Mouse (Mus musculus) liver, embryonic 13.5 days (tissue): Measurements from ENCODE around the gene Fxyd5. TPM values are rescaled to one million over a fixed set of nuclear protein-coding genes. Genes with fewer than 3 reads are reported as not detected.

Experiments used
- ATAC-seq: fragments of 200-750 bp; cut with Nextera tagmentation; 2 replicates; pipeline ENCODE4 v1.8.0; 2017; ENCODE audit warnings: low read depth, mild to moderate bottlenecking, moderate number of reproducible peaks, moderate library complexity
- DNase-seq: peaks from one replicate; pipeline ENCODE4 v3.0.0; 2022
- H3K27ac ChIP-seq: fragments of 300-500 bp; sonication (generic); 2 replicates; pipeline ENCODE4 v1.5.1; 2015; ENCODE audit warnings: moderate library complexity, mild to moderate bottlenecking, inconsistent platforms
- H3K27me3 ChIP-seq: fragments of 300-500 bp; sonication (generic); 2 replicates; pipeline ENCODE4 v1.6.1; 2015; ENCODE audit warnings: mild to moderate bottlenecking, inconsistent platforms
- H3K36me3 ChIP-seq: fragments of 300-500 bp; sonication (generic); 2 replicates; pipeline ENCODE4 v1.6.1; 2015; ENCODE audit warnings: mild to moderate bottlenecking, inconsistent platforms
- H3K4me1 ChIP-seq: fragments of 300-500 bp; sonication (generic); replicated peaks from 2 replicates; pipeline ENCODE4 v1.6.1; 2015; ENCODE audit warnings: inconsistent platforms
- H3K4me2 ChIP-seq: fragments of 300-500 bp; sonication (generic); 2 replicates; pipeline ENCODE4 v1.6.1; 2015; ENCODE audit warnings: inconsistent platforms, mild to moderate bottlenecking, moderate library complexity
- H3K4me3 ChIP-seq: fragments of 300-500 bp; sonication (generic); replicated peaks from 2 replicates; pipeline ENCODE4 v1.5.1; 2015; ENCODE audit warnings: mild to moderate bottlenecking, inconsistent platforms
- H3K9ac ChIP-seq: fragments of 300-500 bp; sonication (generic); 2 replicates; pipeline ENCODE4 v1.6.1; 2015; ENCODE audit warnings: mild to moderate bottlenecking, inconsistent platforms
- H3K9me3 ChIP-seq: fragments of 300-500 bp; sonication (generic); replicated peaks from 2 replicates; pipeline ENCODE4 v1.6.1; 2016; ENCODE audit warnings: inconsistent platforms
- WGBS: fragments of 180-500 bp; shearing (Covaris S2); methylation state at CpG from one replicate; pipeline ENCODE4 v1.1.7; 2015; ENCODE audit not compliant: insufficient replicate concordance; 5-methylcytosine and 5-hydroxymethylcytosine counted together
- polyA plus RNA-seq: library from polyadenylated mRNA; unstranded; fragments of >200 nt; fragmentation: Nextera tagmentation; extraction: Ambion mirVana; gene quantifications from 2 replicates; pipeline ENCODE4 v1.2.1, GENCODE M21; 2015

Fxyd5 gene
- polyA plus RNA-seq, 1 experiment from 2014 or later, result 19.2 TPM

DNA sequence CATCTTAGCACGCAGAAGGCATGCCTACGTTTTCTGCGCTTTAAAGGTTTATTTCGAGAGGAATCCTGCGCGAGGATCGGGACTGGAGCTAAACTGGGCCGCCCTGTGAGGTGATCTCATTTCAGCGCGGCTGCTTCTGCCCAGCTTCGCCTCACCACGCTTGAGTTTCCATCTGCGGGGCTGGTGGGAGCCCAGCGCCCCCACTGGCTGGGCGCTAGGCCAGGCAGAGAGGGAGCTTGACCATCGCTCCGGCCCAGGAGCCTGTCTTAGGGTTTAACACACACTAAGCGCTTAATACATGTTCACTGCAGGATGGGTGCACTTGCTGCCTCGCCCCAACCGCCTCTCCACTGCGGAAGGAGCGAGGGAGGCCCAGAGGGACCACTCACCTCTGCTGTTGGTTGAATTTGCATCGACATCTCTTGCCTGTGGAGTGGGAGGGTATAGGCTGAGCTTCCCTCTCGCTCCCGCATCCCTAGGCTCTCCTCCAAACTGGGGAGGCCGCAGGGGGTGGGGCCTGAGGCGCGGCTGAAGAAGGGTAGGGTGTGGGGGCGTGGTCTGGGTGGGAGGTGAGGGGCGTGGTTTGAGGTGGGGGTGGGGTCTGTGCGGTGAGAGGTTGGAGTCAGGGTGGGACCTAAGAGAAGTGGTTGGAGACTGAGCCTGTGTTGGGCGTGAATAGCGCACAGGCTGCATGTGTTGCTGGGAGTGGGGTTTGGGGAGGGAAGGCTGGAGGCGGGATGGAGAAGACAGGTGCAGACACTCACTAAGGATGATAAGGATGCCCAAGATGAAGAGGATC lies 10.6 kb upstream of the Fxyd5 start:
- DNase-seq (no peak), ATAC-seq (0 out of 2 replicates have a peak, but pooled peaks have one; percentile 11)
- peaks cover 41% of the 10 kb centered on the region for H3K4me1 ChIP-seq
- H3K4me3 ChIP-seq, result peak overlapping the region; percentile 23; the same call in 1 of the 2 replicates
- no peaks in the 10 kb centered on the region for H3K9me3 ChIP-seq
- no peaks in the 10 kb centered on the region for H3K36me3 ChIP-seq
- H3K27me3 ChIP-seq, result peaks cover 51% of the 10 kb centered on the region
- no peak overlapping the region for H3K9ac ChIP-seq
- 2% methylated on average over 34 of the region's 34 CpGs for WGBS
- H3K27ac ChIP-seq, result no peak overlapping the region
- peak overlapping the region; percentile 38 for H3K4me2 ChIP-seq

DNA sequence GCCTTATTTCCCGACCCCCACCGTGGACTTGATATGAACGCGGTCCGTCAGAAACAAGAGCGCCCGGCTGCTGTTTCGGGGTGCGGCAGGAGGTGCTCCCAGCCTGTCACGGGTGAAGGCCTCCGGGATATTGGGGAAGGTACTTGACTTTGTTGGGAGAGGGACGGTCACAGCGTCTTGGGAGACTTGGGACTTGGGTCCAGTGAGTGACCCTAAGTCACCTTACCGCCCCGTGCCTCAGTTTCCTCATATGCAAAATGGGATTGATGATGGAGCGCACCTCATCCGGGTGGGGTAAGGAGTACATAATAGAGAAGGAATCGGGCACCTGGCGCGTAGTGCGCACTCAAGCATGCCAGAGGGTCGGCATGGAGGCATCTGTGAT lies 10.0 kb upstream of the Fxyd5 start:
- no peaks in the 10 kb centered on the region for H3K36me3 ChIP-seq
- no peak overlapping the region for H3K9ac ChIP-seq
- DNase-seq (no peak), ATAC-seq (no peak)
- H3K27ac ChIP-seq, result no peak overlapping the region
- no peaks in the 10 kb centered on the region for H3K9me3 ChIP-seq
- WGBS, result 4% methylated on average over 22 of the region's 22 CpGs
- peaks cover 41% of the 10 kb centered on the region for H3K4me1 ChIP-seq
- H3K4me3 ChIP-seq, result no peak overlapping the region; the same call in none of the 2 replicates
- peak overlapping the region; percentile 38 for H3K4me2 ChIP-seq
- peaks cover 53% of the 10 kb centered on the region for H3K27me3 ChIP-seq

DNA sequence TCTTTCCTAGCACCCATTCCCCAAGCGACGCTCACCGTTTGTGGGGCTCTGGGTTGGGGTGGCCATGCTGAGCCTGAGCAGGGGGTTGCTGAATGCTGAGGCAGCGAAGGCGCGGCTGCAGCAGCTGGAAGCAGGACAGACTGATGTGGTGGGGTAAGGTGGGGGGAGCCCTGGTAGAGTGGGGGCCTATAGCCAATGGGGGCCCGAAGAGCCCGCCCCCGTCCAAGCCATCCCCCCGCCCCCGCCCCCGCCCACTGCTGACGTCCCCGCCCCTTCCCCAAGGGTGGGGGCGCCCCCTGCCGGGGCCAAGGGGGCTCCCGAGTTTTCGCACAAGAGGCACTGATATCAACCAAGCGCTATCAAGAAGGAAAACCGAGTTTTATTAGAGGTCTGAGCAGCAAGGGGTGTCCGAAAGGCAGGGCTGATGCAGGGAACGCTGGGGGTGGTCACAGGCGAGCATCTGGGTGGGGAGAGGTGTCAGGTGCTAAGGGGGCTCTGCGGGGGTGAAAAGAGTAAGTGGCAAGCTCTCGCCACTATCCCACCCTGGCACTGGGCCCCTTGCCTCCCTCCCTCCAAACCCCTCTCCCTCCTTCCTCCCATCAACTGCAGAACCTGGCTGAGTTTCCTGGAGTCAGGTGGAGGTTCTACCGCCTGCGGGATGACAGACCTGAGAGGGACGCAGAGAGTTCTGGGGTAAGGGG lies 9.2 kb upstream of the Fxyd5 start, which contains the start of gene Fxyd7:
Gene Fxyd7 (minus strand): TSS at position 147 of the 701 bp plus-strand sequence.
- peaks cover 57% of the 10 kb centered on the region for H3K27me3 ChIP-seq
- DNase-seq (no peak), ATAC-seq (no peak)
- no peaks in the 10 kb centered on the region for H3K9me3 ChIP-seq
- H3K4me3 ChIP-seq, result no peak within 1 kb of the TSS; the same call in 1 of the 2 replicates
- 3% methylated on average over 28 of the region's 28 CpGs for WGBS
- H3K9ac ChIP-seq, result no peak within 1 kb of the TSS
- H3K4me2 ChIP-seq, result peak within 1 kb of the TSS; percentile 38
- no peaks in the 10 kb centered on the region for H3K36me3 ChIP-seq
- no peak within 1 kb of the TSS for H3K27ac ChIP-seq
- peaks cover 38% of the 10 kb centered on the region for H3K4me1 ChIP-seq

DNA sequence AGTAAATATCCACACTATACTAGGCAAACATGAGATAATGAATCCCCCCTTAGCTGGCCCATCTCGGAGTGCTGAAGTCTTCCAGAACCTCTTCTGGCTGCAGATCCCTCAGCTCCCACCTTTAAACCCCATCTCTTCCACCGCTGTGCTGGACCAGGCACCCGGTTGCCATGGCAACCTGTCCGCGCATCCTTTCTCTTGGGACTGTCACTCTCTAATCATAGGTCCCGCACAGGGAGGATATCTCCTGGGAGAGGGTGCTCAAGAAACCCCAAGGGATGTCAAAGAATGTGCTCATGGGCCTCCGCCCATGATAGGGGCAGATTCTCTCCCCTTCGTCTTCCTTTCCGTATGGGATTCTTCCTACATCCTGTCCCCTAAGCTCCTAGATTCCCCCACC lies 8.6 kb upstream of the Fxyd5 start:
- DNase-seq (no peak), ATAC-seq (no peak)
- H3K9me3 ChIP-seq, result no peaks in the 10 kb centered on the region
- no peak overlapping the region for H3K4me2 ChIP-seq
- H3K36me3 ChIP-seq, result no peaks in the 10 kb centered on the region
- H3K4me3 ChIP-seq, result no peak overlapping the region
- no peak overlapping the region for H3K9ac ChIP-seq
- peaks cover 35% of the 10 kb centered on the region for H3K4me1 ChIP-seq
- 6% methylated on average over 9 of the region's 9 CpGs for WGBS
- no peak overlapping the region for H3K27ac ChIP-seq
- peaks cover 57% of the 10 kb centered on the region for H3K27me3 ChIP-seq

DNA sequence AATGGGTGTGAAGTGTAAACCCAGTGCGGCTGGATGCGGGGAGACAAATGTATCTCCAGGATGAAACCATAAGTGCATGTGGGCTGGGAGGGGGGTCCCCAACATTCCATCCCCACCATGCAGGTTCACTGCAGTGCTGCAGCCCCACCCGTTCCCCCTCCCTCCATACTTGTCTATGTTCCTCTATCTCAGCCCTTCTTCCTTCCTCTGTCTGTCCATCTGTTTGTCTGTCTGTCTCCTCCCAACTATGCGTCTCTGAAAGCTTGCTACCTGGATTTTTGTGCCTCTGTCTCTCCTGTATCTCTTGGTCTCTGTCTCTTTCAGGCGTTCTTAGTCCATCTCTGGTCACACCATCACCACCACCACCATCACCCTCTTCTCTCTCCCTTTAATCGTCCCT lies 8.2 kb upstream of the Fxyd5 start:
- 1% methylated on average over 6 of the region's 6 CpGs for WGBS
- Histone ChIP-seq H3K36me3 (no peaks in the 10 kb centered on the region), H3K27ac (no peak overlapping the region), H3K9ac (no peak overlapping the region), H3K4me3 (no peak overlapping the region), H3K27me3 (peaks cover 57% of the 10 kb centered on the region), H3K4me2 (no peak overlapping the region), H3K4me1 (peaks cover 35% of the 10 kb centered on the region), H3K9me3 (no peaks in the 10 kb centered on the region)
- no peak for ATAC-seq
- no peak for DNase-seq

DNA sequence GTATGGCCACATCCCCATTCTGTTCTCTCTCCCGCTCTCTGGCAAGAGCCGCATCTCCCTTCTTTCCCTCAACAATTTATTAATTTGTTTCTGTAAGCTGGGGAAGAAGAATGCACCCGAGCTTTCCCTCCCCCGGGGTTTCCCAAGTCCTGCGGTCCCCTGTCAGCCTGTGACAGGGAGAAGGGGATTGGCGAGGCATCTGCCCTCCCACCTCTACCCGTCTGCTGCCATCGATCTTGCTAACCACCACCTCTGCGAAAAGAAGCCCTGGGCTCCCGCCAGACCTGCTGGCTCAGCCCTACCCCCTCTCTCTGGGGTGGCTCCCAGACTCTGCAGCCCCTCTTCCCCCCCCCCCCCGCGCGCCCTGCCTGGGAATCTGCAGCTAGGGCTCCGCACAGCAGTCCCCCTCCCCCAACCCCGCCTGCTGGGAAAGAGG lies 7.6 kb upstream of the Fxyd5 start:
- H3K4me1 ChIP-seq, result peaks cover 34% of the 10 kb centered on the region
- DNase-seq (no peak), ATAC-seq (no peak)
- H3K27ac ChIP-seq, result no peak overlapping the region
- no peaks in the 10 kb centered on the region for H3K9me3 ChIP-seq
- H3K36me3 ChIP-seq, result no peaks in the 10 kb centered on the region
- no peak overlapping the region for H3K4me2 ChIP-seq
- H3K9ac ChIP-seq, result no peak overlapping the region
- no peak overlapping the region for H3K4me3 ChIP-seq
- H3K27me3 ChIP-seq, result peaks cover 57% of the 10 kb centered on the region
- WGBS, result 6% methylated on average over 13 of the region's 15 CpGs

DNA sequence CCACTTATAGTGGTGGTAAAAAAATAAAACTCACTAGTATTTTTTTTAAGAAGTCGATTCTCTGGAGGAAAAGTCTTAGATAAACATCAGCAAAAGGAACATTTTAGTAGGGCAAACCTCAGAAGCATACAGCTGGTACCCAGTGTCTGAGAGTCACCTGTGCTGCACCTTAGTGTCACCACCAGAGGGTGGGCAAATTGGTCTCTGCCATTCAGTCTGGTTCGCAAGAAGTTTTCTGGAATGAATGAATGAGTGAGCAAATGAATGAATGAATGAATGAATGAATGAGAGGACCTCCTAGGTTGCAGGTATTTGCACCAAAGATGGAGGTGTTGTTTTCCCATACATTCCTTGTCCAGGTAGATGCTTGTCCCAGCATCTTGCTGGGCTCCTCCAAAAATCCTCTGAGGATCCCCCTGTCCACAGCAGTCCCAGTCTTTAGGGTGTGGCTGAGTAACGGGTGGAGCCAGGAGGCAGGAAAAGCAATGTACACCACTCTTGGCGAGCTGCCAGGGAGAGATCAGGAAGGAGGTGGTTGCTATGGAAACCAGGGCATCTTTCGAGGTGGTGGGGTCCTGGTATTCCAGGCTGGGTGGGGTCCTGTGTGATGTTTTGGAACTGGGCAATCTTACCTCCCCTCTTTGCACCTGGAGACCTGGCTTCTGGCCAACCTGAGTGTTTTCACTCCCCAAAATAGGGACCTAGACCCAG lies 7.0 kb upstream of the Fxyd5 start:
- no peaks in the 10 kb centered on the region for H3K36me3 ChIP-seq
- H3K27ac ChIP-seq, result no peak overlapping the region
- peaks cover 30% of the 10 kb centered on the region for H3K4me1 ChIP-seq
- H3K9ac ChIP-seq, result no peak overlapping the region
- peaks cover 60% of the 10 kb centered on the region for H3K27me3 ChIP-seq
- no peak overlapping the region for H3K4me3 ChIP-seq
- ATAC-seq, result no peak
- no peak overlapping the region for H3K4me2 ChIP-seq
- no peak for DNase-seq
- 18% methylated on average over 5 of the region's 5 CpGs for WGBS
- no peaks in the 10 kb centered on the region for H3K9me3 ChIP-seq

DNA sequence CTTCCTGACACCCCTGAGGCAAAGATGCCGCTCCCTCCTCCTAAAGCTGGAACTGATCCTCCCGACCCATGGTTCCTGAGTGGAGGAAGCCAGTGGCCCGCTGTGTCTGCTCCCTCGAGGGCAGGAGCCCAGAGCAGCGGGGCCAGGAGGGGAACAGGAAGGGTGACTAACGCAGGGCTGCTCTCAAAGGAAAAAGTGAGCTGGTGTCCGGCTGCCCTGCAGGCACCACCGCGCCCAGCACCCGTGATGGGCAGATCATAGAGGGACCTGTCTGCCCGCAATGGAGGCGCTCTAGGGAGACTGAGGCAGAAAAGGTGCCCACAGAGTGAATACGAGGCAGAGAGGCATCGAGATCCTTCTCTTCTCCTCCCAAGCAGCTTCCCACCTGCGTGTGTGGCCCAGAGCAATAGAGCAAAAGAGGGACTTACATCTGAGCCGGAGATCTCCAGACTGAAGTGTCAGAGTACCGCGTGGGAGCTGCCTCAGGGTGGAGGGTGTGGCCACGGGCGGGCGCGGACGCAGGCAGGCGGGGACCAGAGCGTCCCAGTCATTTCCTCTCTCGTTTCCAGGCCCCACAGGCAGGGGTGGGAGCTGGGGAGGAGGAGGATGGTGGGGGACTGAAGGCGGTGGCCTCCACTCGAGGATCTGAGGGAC lies 492 bp downstream of the Fxyd5 start:
- Histone ChIP-seq H3K9ac (0 out of 2 replicates have a peak overlapping the region, but pooled peaks have one; percentile 29), H3K36me3 (no peaks in the 10 kb centered on the region), H3K4me3 (peak overlapping the region; percentile 38), H3K4me1 (no peaks in the 10 kb centered on the region; the same call in none of the 2 replicates), H3K27me3 (peaks cover 38% of the 10 kb centered on the region), H3K27ac (no peak overlapping the region), H3K9me3 (no peaks in the 10 kb centered on the region), H3K4me2 (peak overlapping the region; percentile 50)
- ATAC-seq (no peak), DNase-seq (no peak)
- WGBS, result 2% methylated on average over 28 of the region's 28 CpGs

DNA sequence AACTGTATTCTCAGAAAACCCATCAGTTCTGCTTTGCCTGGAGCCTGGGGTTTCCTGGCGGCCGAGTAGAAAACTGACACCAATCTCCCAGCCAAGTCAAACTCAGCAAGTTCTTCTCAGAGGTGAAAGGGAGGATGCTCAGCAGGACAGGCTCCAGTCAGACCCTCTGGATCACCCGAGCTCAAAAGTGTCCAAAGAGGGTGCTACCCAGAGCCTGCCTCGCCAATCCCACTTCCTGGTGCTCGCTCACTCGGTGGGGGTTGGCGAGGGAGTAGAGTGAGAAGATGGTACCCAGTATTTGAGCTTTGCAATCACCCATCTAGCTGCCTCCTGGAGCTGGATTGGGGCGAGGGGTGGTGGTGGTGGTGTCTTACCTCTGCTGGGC lies 1.3 kb downstream of the Fxyd5 start:
- peak overlapping the region; percentile 50 for H3K4me2 ChIP-seq
- H3K4me3 ChIP-seq, result peak overlapping the region; percentile 38; the same call in 1 of the 2 replicates
- H3K9ac ChIP-seq, result no peak overlapping the region
- no peaks in the 10 kb centered on the region for H3K9me3 ChIP-seq
- DNase-seq (no peak), ATAC-seq (no peak)
- WGBS, result 20% methylated on average over 8 of the region's 8 CpGs
- no peaks in the 10 kb centered on the region for H3K36me3 ChIP-seq
- peaks cover 38% of the 10 kb centered on the region for H3K27me3 ChIP-seq
- no peaks in the 10 kb centered on the region; the same call in none of the 2 replicates for H3K4me1 ChIP-seq
- no peak overlapping the region for H3K27ac ChIP-seq

DNA sequence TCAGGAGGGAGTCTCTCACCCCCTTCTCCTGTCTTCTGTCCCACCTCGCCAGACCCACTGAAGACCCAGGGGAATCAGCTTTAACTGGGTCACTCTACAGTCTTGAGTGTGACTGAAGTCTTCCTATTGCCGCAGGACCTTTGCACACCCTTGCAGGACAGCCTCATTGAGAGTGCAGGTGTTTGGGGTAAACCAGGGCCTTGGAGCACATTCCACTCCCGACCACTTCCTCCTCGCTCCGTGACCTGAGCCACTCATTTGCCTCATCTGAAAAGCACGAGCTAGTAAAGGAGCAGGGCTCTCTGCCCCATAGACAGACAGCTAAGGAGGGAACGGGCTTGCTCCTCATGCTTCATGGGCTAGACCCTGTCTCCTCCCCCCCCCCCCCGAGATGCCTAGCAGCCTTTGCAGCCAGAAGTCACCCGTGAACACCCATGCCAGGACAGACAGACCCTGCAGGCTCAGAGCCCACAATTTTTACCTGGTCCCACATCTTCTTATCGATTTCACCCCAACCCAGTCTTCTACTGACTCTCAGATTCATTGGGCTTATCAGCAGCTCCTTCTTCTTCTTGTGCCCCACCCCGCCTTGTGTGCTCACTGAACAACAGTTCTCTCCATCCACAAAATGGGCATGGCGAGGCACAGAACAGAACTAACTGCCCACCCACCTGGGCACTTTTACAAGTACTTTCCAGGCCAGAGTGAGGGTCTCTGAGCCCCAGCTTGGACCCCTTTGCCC lies 1.8 kb downstream of the Fxyd5 start:
- Histone ChIP-seq H3K4me2 (peak overlapping the region; percentile 50; the same call in 1 of the 2 replicates), H3K9me3 (no peaks in the 10 kb centered on the region), H3K4me1 (peaks cover under 1% of the 10 kb centered on the region), H3K27ac (no peak overlapping the region), H3K4me3 (0 out of 2 replicates have a peak overlapping the region, but pooled peaks have one; percentile 38), H3K27me3 (peaks cover 38% of the 10 kb centered on the region), H3K36me3 (no peaks in the 10 kb centered on the region), H3K9ac (no peak overlapping the region)
- 36% methylated on average over 12 of the region's 12 CpGs for WGBS
- no peak for ATAC-seq
- no peak for DNase-seq
